Mouse (Mus musculus) hindbrain, embryonic 16.5 days (tissue): ENCODE data around the gene Nptx1. TPM values are rescaled to one million over a fixed set of nuclear protein-coding genes. Genes with fewer than 3 reads are reported as not detected.
A peak's percentile ranks its signal among the peaks of the same experiment; 100 is the strongest.

Source experiments
- ATAC-seq: fragments of 200-750 bp; cut with Nextera tagmentation; 2 replicates; pipeline ENCODE4 v1.8.0; 2017; ENCODE audit warnings: moderate TSS enrichment, moderate library complexity
- H3K27ac ChIP-seq: fragments of 300-500 bp; sonication (generic); 2 replicates; pipeline ENCODE4 v1.5.1; 2014; ENCODE audit warnings: low read depth, mild to moderate bottlenecking, control low read depth, low read length, moderate library complexity
- H3K27me3 ChIP-seq: fragments of 300-500 bp; sonication (generic); replicated peaks from 2 replicates; pipeline ENCODE4 v1.6.1; 2014; ENCODE audit warnings: low read length; ENCODE audit not compliant: control insufficient read depth, insufficient read depth
- H3K36me3 ChIP-seq: fragments of 300-500 bp; sonication (generic); 2 replicates; pipeline ENCODE4 v1.6.1; 2014; ENCODE audit warnings: mild to moderate bottlenecking, low read length, moderate library complexity, mixed read lengths; ENCODE audit not compliant: control insufficient read depth, insufficient read depth
- H3K4me1 ChIP-seq: fragments of 300-500 bp; sonication (generic); 2 replicates; pipeline ENCODE4 v1.6.1; 2014; ENCODE audit warnings: low read depth, low read length; ENCODE audit not compliant: control insufficient read depth, insufficient read depth
- H3K4me2 ChIP-seq: fragments of 300-500 bp; sonication (generic); 2 replicates; pipeline ENCODE4 v1.6.1; 2014; ENCODE audit warnings: mild to moderate bottlenecking, low read length, control low read depth, moderate library complexity
- H3K4me3 ChIP-seq: fragments of 300-500 bp; sonication (generic); 2 replicates; pipeline ENCODE4 v1.5.1; 2014; ENCODE audit warnings: mild to moderate bottlenecking, low read length, control low read depth, moderate library complexity
- H3K9ac ChIP-seq: fragments of 300-500 bp; sonication (generic); 2 replicates; pipeline ENCODE4 v1.6.1; 2014; ENCODE audit warnings: low read depth, mild to moderate bottlenecking, control low read depth, low read length, moderate library complexity
- H3K9me3 ChIP-seq: fragments of 300-500 bp; sonication (generic); 2 replicates; pipeline ENCODE4 v1.6.1; 2014; ENCODE audit warnings: mild to moderate bottlenecking, low read length, moderate library complexity; ENCODE audit not compliant: control insufficient read depth
- WGBS: fragments of 180-500 bp; shearing (Covaris S2); extraction: QIAGEN DNeasy Blood & Tissue Kit; methylation state at CpG from one replicate; pipeline ENCODE4 v1.1.7; 2014; 5-methylcytosine and 5-hydroxymethylcytosine counted together
- polyA plus RNA-seq: library from polyadenylated mRNA; unstranded; fragments of >200 nt; fragmentation: Nextera tagmentation; extraction: Ambion mirVana; gene quantifications from 2 replicates; pipeline ENCODE4 v1.2.1, GENCODE M21; 2015

Nptx1 gene
- polyA plus RNA-seq, 1 experiment from 2014 or later, result 15.6 TPM

DNA sequence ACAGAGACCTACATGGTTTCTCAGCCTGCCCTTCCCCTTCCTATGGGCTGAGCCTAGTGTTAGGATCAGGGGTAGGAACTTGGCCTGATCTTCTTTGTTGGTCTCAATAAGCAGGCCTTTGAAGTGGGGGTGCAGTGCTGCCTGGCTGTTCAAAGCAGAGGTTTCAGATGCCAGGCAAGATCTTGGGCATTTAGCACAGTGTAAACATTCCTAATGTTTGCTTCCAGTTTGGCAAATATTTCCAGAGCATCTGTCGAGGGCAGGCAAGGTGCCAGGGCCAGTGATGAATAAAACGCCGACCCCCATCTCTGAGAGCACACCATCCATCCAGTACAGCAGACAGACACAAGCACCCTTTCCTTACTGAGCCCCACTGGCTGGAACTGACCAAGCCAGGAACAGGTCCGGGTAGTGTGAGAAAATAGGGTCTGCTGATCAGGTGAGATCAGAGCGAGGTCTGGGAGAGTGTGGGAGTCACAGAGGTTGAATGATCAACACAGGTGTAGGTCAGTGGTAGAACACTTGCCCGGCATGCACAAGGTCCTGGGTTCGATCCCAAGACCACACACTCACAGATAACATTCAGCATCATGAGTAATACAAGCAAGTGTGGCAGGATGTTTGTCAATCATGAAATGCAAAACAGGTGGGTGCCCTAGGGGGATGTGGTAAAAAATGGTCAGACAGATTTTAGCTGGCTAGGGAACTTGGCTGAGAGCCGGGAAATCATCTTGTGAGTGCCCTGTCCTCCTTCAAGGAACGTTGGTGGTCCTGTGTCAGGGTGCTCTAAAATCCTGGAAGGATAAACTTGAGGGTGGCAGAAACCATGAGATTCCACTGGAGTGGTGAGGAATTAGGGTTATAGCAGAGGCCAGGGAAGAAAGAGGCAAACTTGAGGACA lies 5.6 kb upstream of the Nptx1 start:
- H3K4me1 ChIP-seq, result peaks cover 38% of the 10 kb centered on the region
- no peaks in the 10 kb centered on the region for H3K36me3 ChIP-seq
- 0 out of 2 replicates have a peak, but pooled peaks cover 4% of the 10 kb centered on the region for H3K27me3 ChIP-seq
- H3K4me2 ChIP-seq, result no peak overlapping the region
- H3K9ac ChIP-seq, result no peak overlapping the region; the same call in 1 of the 2 replicates
- no peak for ATAC-seq
- no peaks in the 10 kb centered on the region for H3K9me3 ChIP-seq
- no peak overlapping the region; the same call in 1 of the 2 replicates for H3K27ac ChIP-seq
- 58% methylated on average over 9 of the region's 9 CpGs for WGBS
- no peak overlapping the region for H3K4me3 ChIP-seq

DNA sequence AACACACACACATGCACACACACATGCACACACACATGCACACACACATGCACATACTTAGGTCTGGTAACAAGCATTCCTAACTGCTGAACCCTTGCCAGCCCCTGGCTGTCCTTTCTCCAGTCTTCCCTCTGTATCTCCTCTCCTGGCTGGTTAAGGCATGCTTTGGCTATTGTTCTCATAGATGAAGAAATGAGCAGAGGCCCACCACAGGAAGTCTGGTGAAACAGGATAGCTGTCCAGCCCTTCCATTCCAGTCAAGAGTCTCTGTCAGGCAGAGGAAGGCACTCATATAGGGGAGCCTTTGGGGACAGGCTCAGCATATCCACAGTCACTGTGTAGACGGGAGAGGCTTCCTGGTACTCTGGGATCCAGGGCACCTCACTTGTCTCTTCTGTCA lies 4.7 kb upstream of the Nptx1 start:
- Histone ChIP-seq H3K9ac (no peak overlapping the region), H3K36me3 (no peaks in the 10 kb centered on the region), H3K4me3 (no peak overlapping the region), H3K27ac (no peak overlapping the region; the same call in 1 of the 2 replicates), H3K27me3 (0 out of 2 replicates have a peak, but pooled peaks cover 4% of the 10 kb centered on the region), H3K4me1 (peaks cover 33% of the 10 kb centered on the region), H3K4me2 (no peak overlapping the region), H3K9me3 (no peaks in the 10 kb centered on the region)
- WGBS, result 33% methylated on average over 1 of the region's 1 CpGs
- no peak for ATAC-seq

- Histone ChIP-seq H3K27me3 (0 out of 2 replicates have a peak, but pooled peaks cover 4% of the 10 kb centered on the region), H3K4me2 (no peak overlapping the region), H3K36me3 (no peaks in the 10 kb centered on the region), H3K27ac (no peak overlapping the region), H3K4me3 (no peak overlapping the region), H3K9ac (no peak overlapping the region), H3K9me3 (no peaks in the 10 kb centered on the region), H3K4me1 (peaks cover 37% of the 10 kb centered on the region)
- WGBS, result 52% methylated on average over 3 of the region's 3 CpGs
- no peak for ATAC-seq
Measured at GRCm38 (mm10) chr11:119551468-119551867, 3.9 kb upstream of the Nptx1 start.

DNA sequence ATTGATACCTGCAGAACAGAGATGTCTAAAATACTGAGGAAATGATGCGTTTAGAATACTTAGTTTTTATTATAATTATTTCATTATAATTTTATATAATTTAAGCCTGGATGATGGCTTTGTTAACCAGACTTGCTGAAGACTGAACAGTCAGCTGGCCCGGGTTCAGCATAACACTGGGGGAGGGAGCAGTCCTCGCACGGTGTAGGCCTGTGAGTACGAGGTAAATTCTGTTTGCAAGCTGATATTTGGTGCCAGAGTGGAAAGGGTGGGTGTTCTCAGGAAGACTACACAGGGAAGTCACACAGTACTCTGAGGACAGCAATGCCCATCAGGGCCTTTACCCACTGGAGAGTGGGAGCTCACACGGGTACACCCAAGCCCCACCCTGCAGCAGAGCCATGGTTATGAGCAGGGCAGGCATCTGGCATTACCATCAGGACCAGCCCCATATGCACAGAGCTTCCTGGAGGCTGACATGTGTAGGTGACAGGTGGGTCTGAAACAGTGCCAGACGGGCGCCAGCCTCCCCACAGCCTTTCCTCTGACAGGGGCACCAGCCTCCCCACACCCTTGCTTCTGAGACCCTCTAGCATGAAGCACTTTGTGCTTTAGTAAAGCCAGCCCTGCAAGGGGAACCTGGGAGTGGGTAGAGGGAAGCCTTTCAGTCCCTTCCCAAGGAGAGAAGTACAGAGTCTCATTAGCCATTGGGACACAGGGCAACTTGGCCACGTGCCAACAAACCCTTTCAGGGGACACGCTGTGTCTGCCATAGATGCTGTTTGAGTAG lies 3.2 kb upstream of the Nptx1 start:
- 0 out of 2 replicates have a peak, but pooled peaks cover 4% of the 10 kb centered on the region for H3K27me3 ChIP-seq

GRCm38 (mm10) chr11:119549371-119549811 lies 1.8 kb upstream of the Nptx1 start:
- 0 out of 2 replicates have a peak, but pooled peaks cover 4% of the 10 kb centered on the region for H3K27me3 ChIP-seq
- peak overlapping the region; percentile 68 for H3K4me3 ChIP-seq
- H3K9ac ChIP-seq, result peak overlapping the region; percentile 86
- no peak for ATAC-seq
- peak overlapping the region; percentile 48 for H3K27ac ChIP-seq
- WGBS, result 1% methylated on average over 38 of the region's 43 CpGs
- peak overlapping the region; percentile 96 for H3K4me2 ChIP-seq
- no peaks in the 10 kb centered on the region for H3K9me3 ChIP-seq
- H3K36me3 ChIP-seq, result no peaks in the 10 kb centered on the region
- peaks cover 55% of the 10 kb centered on the region for H3K4me1 ChIP-seq

More for the DNA sequence above, 3.2 kb upstream of the Nptx1 start:
- Histone ChIP-seq H3K4me1 (peaks cover 43% of the 10 kb centered on the region), H3K27ac (no peak overlapping the region), H3K36me3 (no peaks in the 10 kb centered on the region), H3K4me2 (no peak overlapping the region), H3K9ac (no peak overlapping the region), H3K4me3 (no peak overlapping the region), H3K9me3 (no peaks in the 10 kb centered on the region)
- 40% methylated on average over 10 of the region's 10 CpGs for WGBS
- ATAC-seq, result no peak

- 0 out of 2 replicates have a peak, but pooled peaks cover 4% of the 10 kb centered on the region for H3K27me3 ChIP-seq
- H3K4me2 ChIP-seq, result peak overlapping the region; percentile 96
- H3K9me3 ChIP-seq, result no peaks in the 10 kb centered on the region
- H3K4me1 ChIP-seq, result peaks cover 55% of the 10 kb centered on the region
- under 1% methylated on average over 32 of the region's 37 CpGs for whole genome bisulfite sequencing
- H3K27ac ChIP-seq, result peak overlapping the region; percentile 70; the same call in 1 of the 2 replicates
- peak overlapping the region; percentile 86 for H3K9ac ChIP-seq
- no peak for ATAC-seq
- peak overlapping the region; percentile 68 for H3K4me3 ChIP-seq
- no peaks in the 10 kb centered on the region for H3K36me3 ChIP-seq
Measured at GRCm38 (mm10) chr11:119548741-119549370, 1.3 kb upstream of the Nptx1 start.

- peak overlapping the region; percentile 86 for H3K9ac ChIP-seq
- peak overlapping the region; percentile 68 for H3K4me3 ChIP-seq
- ATAC-seq, result no peak
- H3K9me3 ChIP-seq, result no peaks in the 10 kb centered on the region
- peak overlapping the region; percentile 70 for H3K27ac ChIP-seq
- H3K4me1 ChIP-seq, result peaks cover 56% of the 10 kb centered on the region
- no peaks in the 10 kb centered on the region for H3K36me3 ChIP-seq
- peak overlapping the region; percentile 96 for H3K4me2 ChIP-seq
- H3K27me3 ChIP-seq, result 0 out of 2 replicates have a peak, but pooled peaks cover 4% of the 10 kb centered on the region
- under 1% methylated on average over 37 of the region's 39 CpGs for WGBS
Measured at GRCm38 (mm10) chr11:119547951-119548591, 518 bp upstream of the Nptx1 start.

- Histone ChIP-seq H3K4me3 (peak overlapping the region; percentile 68), H3K4me2 (peak overlapping the region; percentile 96), H3K27me3 (0 out of 2 replicates have a peak, but pooled peaks cover 4% of the 10 kb centered on the region), H3K4me1 (peaks cover 53% of the 10 kb centered on the region), H3K36me3 (no peaks in the 10 kb centered on the region), H3K9me3 (no peaks in the 10 kb centered on the region), H3K9ac (peak overlapping the region; percentile 86), H3K27ac (peak overlapping the region; percentile 16; the same call in 1 of the 2 replicates)
- WGBS, result under 1% methylated on average over 46 of the region's 46 CpGs
- ATAC-seq, result no peak
Measured at GRCm38 (mm10) chr11:119546496-119547182, 914 bp downstream of the Nptx1 start.
